Mouse (Mus musculus) liver, postnatal 0 days (tissue): ENCODE results near the gene Kdm1a.

Experiments
- CTCF ChIP-seq: sonication (generic); IDR thresholded peaks from 2 replicates; pipeline ENCODE4 v1.5.1; 2016; ENCODE audit warnings: antibody characterized with exemption, low read depth
- EP300 ChIP-seq: IDR thresholded peaks from 2 replicates; pipeline ENCODE4 v1.6.1; 2016; ENCODE audit warnings: antibody characterized with exemption, low read depth, mild to moderate bottlenecking

GRCm38 (mm10) chr4:136621956-136622355 is 19.4 kb upstream of the Kdm1a start:
- TF ChIP-seq CTCF (no peak), EP300 (no peak)
